Comparison of ENCODE assay signal across 11 mouse cellular contexts in the genomic region with DNA sequence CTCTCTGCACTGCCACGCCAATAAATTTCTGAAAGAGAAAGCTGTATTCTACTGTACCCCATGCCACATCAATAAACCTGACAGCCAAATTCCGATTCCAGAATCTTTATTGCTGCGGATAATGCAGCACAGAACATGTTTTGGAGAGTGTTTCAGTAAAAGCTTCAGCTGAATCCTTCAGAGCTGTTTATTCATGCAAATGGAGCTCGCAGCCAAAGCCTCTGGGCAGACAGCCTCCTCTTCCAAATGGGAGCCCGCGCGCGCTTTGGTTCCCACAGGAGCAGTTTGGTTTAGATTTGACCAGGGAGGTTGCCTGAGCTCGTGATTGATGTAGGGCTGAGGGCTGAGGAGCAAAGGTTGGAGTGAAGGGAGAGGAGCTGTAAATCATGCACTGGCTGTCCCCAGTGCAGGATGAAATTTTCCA. TPM values are rescaled to one million over a fixed set of nuclear protein-coding genes. Genes with fewer than 3 reads are reported as not detected.
A peak's percentile ranks its signal among the peaks of the same experiment; 100 is the strongest.
DNase-seq lines count a peak whose midpoint lies in the region; ATAC-seq and TF ChIP-seq lines count a peak whose summit lies in the region.
"Had no signal": no experiment of that assay in that cellular context is flagged by ENCODE, and none has a peak within 500 bp of the region (broad histone marks: within the 10 kb centered on the region; RNA-seq: fewer than 3 reads in every experiment).

No protein-coding gene starts in this region.

- H3K4me3 ChIP-seq in intestine, embryonic 15.5 days (replicated peaks) = no peak overlapping the region
- H3K4me3 ChIP-seq in intestine, postnatal 0 days (ENCODE audit: low read depth, low read length) = no peak overlapping the region
- H3K4me3 ChIP-seq in limb, embryonic 13.5 days = no peak overlapping the region
- H3K4me3 ChIP-seq in neural tube, embryonic 15.5 days (replicated peaks) = no peak overlapping the region
- no peak overlapping the region for H3K4me3 ChIP-seq in gastrocnemius, adult 2 months
- H3K4me3 ChIP-seq: myocyte had no signal

- H3K4me1 ChIP-seq in intestine, embryonic 15.5 days (replicated peaks) = peaks cover 3% of the 10 kb centered on the region; the same call in 1 of the 2 replicates
- no peaks in the 10 kb centered on the region for H3K4me1 ChIP-seq in intestine, postnatal 0 days (replicated peaks; ENCODE audit: control insufficient read depth, insufficient read depth, low read length)
- peaks cover 22% of the 10 kb centered on the region for H3K4me1 ChIP-seq in limb, embryonic 13.5 days
- peaks cover 30% of the 10 kb centered on the region for H3K4me1 ChIP-seq in neural tube, embryonic 15.5 days

- TF ChIP-seq CTCF in intestine, postnatal 0 days (IDR thresholded peaks at IDR 0.05; ENCODE audit: low read depth) = no peak
- TF ChIP-seq CTCF in gastrocnemius, adult 2 months (IDR thresholded peaks at IDR 0.05) = no peak

- H3K27ac ChIP-seq in intestine, embryonic 15.5 days = no peak overlapping the region
- no peak overlapping the region for H3K27ac ChIP-seq in intestine, postnatal 0 days (ENCODE audit: low read depth, low read length)
- peak overlapping the region; percentile 22; the same call in 1 of the 2 replicates for H3K27ac ChIP-seq in limb, embryonic 13.5 days
- peak overlapping the region; percentile 83 for H3K27ac ChIP-seq in neural tube, embryonic 15.5 days (replicated peaks)
- H3K27ac ChIP-seq in gastrocnemius, adult 2 months = no peak overlapping the region

- no peaks in the 10 kb centered on the region for H3K27me3 ChIP-seq in intestine, embryonic 15.5 days (replicated peaks)
- H3K27me3 ChIP-seq in intestine, postnatal 0 days (replicated peaks; ENCODE audit: control insufficient read depth, insufficient read depth, low read length) = no peaks in the 10 kb centered on the region
- 0 out of 2 replicates have a peak, but pooled peaks cover 4% of the 10 kb centered on the region for H3K27me3 ChIP-seq in limb, embryonic 13.5 days
- no peaks in the 10 kb centered on the region for H3K27me3 ChIP-seq in neural tube, embryonic 15.5 days (replicated peaks)

- no peaks in the 10 kb centered on the region for H3K9me3 ChIP-seq in intestine, embryonic 15.5 days
- H3K9me3 ChIP-seq in intestine, postnatal 0 days (ENCODE audit: control insufficient read depth) = no peaks in the 10 kb centered on the region
- H3K9me3 ChIP-seq in limb, embryonic 13.5 days = no peaks in the 10 kb centered on the region
- no peaks in the 10 kb centered on the region for H3K9me3 ChIP-seq in neural tube, embryonic 15.5 days (replicated peaks)

- H3K36me3 ChIP-seq in intestine, embryonic 15.5 days = no peaks in the 10 kb centered on the region
- no peaks in the 10 kb centered on the region for H3K36me3 ChIP-seq in intestine, postnatal 0 days (ENCODE audit: control insufficient read depth, insufficient read depth)
- H3K36me3 ChIP-seq in limb, embryonic 13.5 days = no peaks in the 10 kb centered on the region
- no peaks in the 10 kb centered on the region for H3K36me3 ChIP-seq in neural tube, embryonic 15.5 days

- intact Hi-C loops in gastrocnemius, adult 2 months (cut with DNase I) = no loop called here

- 0 out of 2 replicates have a peak overlapping the region, but pooled peaks have one; percentile 11 for H3K4me2 ChIP-seq in intestine, embryonic 15.5 days (replicated peaks)
- H3K4me2 ChIP-seq in intestine, postnatal 0 days (replicated peaks; ENCODE audit: low read depth) = no peak overlapping the region
- H3K4me2 ChIP-seq in limb, embryonic 13.5 days (replicated peaks) = peak overlapping the region; percentile 45
- H3K4me2 ChIP-seq in neural tube, embryonic 15.5 days = peak overlapping the region; percentile 31

- peak; percentile 58 to 68 for DNase-seq in right cerebral cortex, postnatal 10 days (ENCODE audit: low spot score in 2 of 2)
- DNase-seq in right cerebral cortex, adult 18-20 months = no peak
- no peak for DNase-seq in gastrocnemius, adult 2 months
- DNase-seq: cerebellum, adult 8-10 months had no signal

- WGBS in intestine, embryonic 15.5 days = 12% methylated on average over 9 of the region's 9 CpGs
- 14% methylated on average over 9 of the region's 9 CpGs for WGBS in intestine, postnatal 0 days
- WGBS in limb, embryonic 13.5 days = 4% methylated on average over 9 of the region's 9 CpGs
- WGBS in neural tube, embryonic 15.5 days = 4% methylated on average over 9 of the region's 9 CpGs

- H3K9ac ChIP-seq in intestine, embryonic 15.5 days = no peak overlapping the region
- H3K9ac ChIP-seq in intestine, postnatal 0 days (ENCODE audit: low read depth, low read length) = no peak overlapping the region
- H3K9ac ChIP-seq in limb, embryonic 13.5 days = no peak overlapping the region
- H3K9ac ChIP-seq in neural tube, embryonic 15.5 days (replicated peaks) = no peak overlapping the region

- no peak; the same call in 1 of the 2 replicates for ATAC-seq in intestine, embryonic 15.5 days
- ATAC-seq in intestine, postnatal 0 days = no peak
- peak; percentile 67 for ATAC-seq in limb, embryonic 13.5 days (ENCODE audit: low FRiP score, low read depth)
- ATAC-seq in neural tube, embryonic 15.5 days (ENCODE audit: low FRiP score) = peak; percentile 75
- ATAC-seq in activated CD4-positive, CD25-positive, alpha-beta regulatory T cell, adult 4 months = no peak

RNA-seq across cellular contexts. Expression of a gene that starts 17.7 kb away (rescaled TPM):
- polyA plus RNA-seq in intestine, embryonic 15.5 days (2015; fragmentation: Nextera tagmentation; extraction: Ambion mirVana) = 0.09 TPM in 1 of 2 replicates, not detected in the other
- polyA plus RNA-seq in intestine, postnatal 0 days (2015; fragmentation: Nextera tagmentation; extraction: Ambion mirVana) = not detected in 2 replicates
- polyA plus RNA-seq in limb, embryonic 13.5 days (2015; fragmentation: Nextera tagmentation; extraction: Ambion mirVana) = 0.11 and 0.51 TPM in 2 replicates
- polyA plus RNA-seq in neural tube, embryonic 15.5 days (2015; fragmentation: Nextera tagmentation; extraction: Ambion mirVana) = 1.1 and 1.5 TPM in 2 replicates
- total RNA-seq in gastrocnemius, adult 2 months (2021) = not detected
- not detected for polyA plus RNA-seq in activated CD4-positive, CD25-positive, alpha-beta regulatory T cell, adult 4 months (2017; shearing (Covaris generic))
- total RNA-seq: heart, adult 8-10 months had no signal
- polyA plus RNA-seq: myocyte had no signal

Comparison
In these comparisons a context has a peak if more than half of its experiments do, and no peak if none do; other contexts are left out.
1. DNase-seq: peak in right cerebral cortex, postnatal 10 days (2 of 2); none in right cerebral cortex, adult 18-20 months (single experiment) and gastrocnemius, adult 2 months (single experiment).
2. ATAC-seq: peak in limb, embryonic 13.5 days (single experiment) and neural tube, embryonic 15.5 days (single experiment); none in intestine, embryonic 15.5 days (single experiment), intestine, postnatal 0 days (single experiment) and activated CD4-positive, CD25-positive, alpha-beta regulatory T cell, adult 4 months (single experiment).
3. H3K27ac ChIP-seq: peak in limb, embryonic 13.5 days (single experiment) and neural tube, embryonic 15.5 days (single experiment); none in intestine, embryonic 15.5 days (single experiment), intestine, postnatal 0 days (single experiment) and gastrocnemius, adult 2 months (single experiment).